Mouse (Mus musculus): ENCODE measurements around the gene Adat2. TPM values are rescaled to one million over a fixed set of nuclear protein-coding genes. Genes with fewer than 3 reads are reported as not detected.

Gene Adat2
- 1 to 10 TPM; 3.7 to 4.5 (median 4.4) TPM for polyA plus RNA-seq (2017; shearing (Covaris generic))

DNA sequence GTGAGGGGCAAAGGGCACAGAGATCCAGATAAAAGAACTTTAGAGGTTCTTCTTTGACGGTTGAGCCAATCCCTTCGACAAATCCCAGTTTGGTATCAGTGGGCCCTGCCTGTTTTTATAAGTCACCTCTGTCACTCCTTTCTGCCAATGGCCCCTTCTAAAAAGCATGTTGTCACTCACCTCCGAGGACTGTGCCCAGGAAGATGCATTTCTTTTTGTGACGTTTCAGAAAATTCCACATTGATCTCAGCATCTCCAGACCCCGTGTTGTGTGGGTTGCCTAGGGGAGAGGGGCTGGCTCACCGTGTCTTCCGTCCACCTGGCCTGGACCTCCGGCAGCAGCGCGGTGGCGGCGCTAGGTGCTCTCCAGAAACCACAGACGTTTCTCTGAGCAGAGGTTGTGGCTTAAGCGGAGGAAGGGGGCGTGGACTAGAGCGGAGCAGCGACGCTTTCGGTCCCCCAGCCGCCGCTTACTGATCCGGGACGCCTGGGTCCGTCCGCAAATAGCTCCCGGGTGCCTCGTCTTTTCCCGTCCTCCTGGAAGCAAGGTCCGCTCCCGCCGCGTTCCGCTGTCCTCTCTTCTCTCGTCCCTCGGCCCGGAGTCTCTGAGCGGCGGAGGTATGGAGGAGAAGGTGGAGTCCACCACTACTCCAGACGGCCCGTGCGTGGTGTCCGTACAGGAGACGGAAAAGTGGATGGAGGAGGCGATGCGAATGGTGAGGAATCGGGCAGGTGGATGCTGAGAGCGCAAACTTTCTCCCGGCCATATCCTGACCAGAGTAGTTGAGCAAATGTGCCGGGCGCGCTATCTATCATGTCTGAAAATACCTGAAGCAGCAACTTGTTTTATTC lies at the start of gene Adat2, which contains the start of gene Pex3:
Gene Adat2 (plus strand): TSS at position 249 of the 852 bp plus-strand sequence.
Gene Pex3 (minus strand): TSS at position 497 of the 852 bp plus-strand sequence.
- ATAC-seq: peak; percentile 95

DNA sequence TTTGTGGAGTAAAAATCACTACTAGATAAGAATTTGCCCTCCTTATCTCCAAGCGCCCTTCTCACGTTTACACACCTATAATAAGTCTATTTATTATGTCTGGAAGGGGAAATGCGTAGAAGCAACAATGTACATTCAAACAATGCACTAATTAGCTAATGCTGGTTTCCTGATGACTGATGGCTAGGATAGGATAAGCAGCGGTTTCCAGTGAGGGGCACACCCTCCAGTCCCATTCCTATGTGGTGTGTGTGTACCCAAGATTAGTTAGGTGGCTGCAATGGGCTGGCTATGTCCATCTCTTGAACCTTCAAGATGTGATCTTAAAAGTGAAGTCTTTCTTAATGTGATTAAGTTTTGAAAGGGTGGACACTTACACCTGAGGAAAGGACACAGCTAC lies 30.8 kb upstream of the Adat2 start:
- no peak for ATAC-seq

DNA sequence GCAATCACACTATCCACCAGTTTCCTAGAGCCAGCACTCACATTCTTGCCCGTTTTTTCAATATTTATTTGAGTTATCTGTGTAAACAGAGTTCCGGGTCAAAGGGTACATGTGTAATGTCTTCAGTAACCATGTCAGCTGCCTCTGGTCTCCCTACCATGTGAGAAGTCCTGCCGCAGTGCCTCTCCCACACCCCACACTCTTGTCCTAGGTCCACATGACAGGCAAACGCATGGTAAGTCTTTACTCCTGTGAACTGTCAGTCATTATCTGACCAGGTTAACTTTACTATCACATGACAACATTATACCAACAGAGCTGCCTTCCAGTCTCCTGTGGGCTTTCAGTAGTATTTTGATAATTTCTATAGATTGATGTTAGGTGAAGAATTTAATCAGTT lies 24.5 kb upstream of the Adat2 start:
- ATAC-seq: no peak

DNA sequence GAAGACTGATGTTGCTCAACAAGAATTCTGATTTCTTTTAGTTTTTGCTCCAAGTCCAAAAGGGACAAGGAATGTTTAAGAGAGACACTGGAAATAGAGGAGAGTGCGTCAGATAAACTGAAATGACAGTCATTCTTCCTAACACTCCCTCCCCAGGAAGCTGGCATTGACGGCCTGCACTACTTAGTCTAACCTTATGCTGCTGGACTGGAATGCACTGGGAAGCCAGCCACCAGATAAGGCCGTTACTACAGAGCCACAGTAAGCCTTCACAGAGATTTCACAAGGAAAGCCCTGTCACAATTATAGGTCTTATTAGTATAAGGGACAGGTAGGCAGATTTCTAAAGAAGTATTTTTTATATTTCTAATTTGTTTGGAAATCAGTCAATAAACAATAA lies 17.9 kb upstream of the Adat2 start:
- ATAC-seq: no peak

DNA sequence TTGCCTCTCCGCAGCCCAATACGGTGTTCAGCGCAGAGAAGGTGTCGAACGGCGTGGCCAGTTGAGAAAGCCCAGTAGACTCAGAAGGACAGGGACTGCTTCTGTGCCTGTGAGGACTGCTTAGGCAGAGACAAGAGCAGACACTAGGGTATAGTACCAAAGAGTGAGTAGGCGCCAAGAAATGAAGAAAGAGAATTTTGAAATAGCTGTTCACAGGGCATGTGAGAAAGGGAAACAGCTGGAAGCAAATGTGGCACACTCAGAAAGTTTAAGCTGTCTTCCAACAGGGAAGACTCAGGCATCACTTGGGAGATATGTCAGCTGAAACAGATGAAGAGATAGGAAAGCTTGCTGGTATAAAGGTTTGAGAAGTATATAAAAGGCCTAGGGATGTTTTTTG lies 16.0 kb upstream of the Adat2 start:
- ATAC-seq: no peak

DNA sequence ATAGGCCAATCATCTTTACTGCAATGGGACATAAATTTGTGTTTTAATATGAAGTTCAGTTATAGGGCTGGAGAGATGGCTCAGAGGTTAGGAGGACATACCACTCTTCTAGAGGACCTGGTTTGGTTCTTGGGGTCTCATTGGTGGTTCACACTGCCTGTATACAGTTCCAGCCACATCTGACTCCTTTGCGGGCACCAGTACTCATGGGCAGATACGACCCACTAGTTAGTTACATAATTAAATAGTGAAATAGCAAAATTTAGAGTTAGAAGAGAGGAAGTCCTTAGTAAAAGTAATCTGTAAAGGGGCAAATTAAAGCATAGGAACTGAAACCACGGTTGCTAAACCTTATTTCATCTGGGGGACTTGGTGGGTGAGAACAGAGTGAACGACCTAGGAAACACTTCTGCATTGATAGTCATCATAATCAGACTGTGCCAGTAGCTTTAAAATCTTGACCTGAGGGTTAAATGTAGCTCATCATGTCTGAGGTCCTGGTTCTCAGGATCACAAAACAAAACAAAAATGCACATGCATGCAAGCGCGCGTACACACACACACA lies 12.8 kb upstream of the Adat2 start:
- ATAC-seq: no peak

DNA sequence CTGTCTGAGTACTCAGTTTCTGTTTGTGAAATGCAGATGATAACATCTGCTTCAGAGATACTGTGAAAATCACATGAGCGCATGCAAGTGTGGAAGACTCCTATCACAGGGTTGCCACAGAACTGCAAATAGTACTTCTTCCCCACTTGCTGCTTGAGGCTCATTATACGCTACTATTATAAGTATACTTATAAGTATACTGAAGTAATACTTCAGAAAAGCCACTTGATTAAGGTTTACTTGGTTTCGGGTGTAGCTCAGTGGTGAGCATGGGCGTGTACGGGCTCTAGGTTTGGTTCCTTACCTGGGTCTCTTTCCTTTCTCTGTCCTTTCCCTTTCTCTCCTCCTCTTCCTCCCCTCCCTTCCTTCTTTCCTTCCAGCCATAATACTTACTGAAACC lies 11.0 kb upstream of the Adat2 start:
- no peak for ATAC-seq

DNA sequence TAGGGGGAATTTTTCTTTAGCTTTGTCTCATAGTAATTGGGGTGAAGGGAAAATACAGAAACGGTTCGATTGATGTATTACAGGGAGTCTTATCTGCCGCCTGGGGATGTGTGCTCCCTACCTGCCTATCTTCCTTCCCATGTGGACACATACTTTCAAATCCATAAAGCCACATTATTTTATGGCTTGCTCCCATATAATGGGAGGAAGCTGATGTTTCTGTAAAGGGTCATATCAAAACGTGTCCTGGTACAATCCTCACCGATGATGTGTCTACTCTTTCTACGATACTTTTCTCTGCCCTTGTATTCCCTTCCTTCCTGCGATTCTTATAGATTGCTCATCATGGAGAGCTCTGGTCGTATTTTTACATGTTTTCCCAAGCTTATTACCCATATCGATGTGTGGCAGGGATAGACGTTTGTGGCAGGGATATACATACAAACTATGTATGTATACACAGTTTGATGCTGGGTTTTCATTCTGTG lies 848 bp downstream of the Adat2 start:
- peak; percentile 26 for ATAC-seq

DNA sequence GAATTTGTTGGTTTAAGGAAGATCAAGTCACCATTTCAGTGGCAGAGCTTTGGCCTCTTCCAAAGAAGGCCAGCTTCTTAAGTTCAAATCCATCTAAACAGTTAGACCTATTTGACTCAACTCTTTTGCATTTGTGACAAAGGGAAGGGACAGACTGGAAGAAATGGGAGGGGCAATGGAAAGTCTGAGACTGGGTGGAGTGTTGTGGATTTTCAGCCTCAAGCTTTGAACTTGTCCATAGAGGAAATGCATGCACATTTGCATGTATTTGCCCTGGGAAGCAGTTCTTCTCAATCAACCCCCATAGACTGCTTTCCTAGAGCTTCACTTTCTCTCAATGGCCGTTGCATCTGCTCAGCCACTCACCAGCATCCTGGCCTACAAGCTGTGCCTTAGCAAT lies 1.6 kb downstream of the Adat2 start:
- ATAC-seq: no peak

DNA sequence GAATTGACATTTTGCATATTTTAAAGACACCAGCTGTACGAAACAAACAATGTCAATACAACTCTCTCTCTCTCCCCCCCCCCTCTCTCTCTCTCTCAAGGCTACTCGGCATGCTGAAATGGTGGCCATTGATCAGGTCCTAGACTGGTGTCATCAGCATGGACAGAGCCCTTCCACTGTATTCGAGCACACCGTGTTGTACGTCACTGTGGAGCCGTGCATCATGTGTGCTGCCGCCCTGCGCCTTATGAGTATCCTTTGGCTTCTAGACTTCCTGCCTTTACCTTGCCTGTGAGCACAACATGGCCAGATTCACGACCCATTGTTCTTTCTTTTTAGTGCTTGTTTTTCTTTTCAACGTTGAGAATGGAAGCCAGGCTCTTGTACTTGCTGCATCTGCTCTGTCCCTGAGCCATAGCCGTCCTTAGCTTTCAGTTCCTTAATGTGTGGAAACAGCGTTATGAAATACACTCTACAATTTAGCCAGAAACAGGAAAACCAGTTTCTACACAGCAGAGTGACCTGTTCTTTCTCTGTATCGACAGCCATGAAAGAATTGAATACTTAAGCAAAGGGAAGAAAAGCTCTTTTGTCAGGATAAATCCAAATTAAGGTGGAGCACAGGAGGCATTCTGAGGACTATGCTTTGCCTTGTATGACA lies 7.5 kb downstream of the Adat2 start:
- ATAC-seq: no peak

DNA sequence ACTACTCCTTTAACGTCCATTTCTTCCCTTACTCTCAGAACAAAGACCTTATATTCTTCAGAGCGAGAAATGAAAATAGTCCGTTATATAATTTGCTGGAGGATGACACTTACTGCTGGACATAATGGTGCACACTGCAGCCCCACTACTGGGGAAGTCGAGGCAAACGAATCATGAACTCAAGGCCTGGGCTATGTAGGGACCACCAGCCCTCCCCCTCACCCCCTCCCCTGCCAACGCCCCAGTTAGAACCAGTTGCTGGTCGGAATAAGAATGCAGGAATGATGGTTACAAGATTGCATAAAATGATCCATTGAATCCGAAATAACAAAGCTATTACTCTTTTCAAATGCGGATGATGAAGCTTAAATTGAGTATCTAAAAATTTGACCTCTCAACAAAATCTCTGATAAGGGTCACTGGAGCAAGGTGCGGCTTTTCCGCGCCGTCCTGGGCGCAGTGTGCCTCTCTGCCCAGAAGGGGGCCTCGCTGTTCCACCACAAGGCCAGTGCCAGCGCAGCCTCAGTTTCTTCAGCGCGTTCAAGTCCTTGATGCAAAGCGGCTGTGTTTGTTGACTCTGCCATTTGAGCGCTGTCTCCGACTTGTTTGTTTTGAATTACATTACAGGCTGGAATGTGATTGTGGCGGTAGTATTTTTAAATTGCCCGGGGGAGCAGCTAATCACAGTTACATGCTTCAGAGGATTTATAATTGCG lies 11.8 kb downstream of the Adat2 start:
- ATAC-seq: peak; percentile 63

DNA sequence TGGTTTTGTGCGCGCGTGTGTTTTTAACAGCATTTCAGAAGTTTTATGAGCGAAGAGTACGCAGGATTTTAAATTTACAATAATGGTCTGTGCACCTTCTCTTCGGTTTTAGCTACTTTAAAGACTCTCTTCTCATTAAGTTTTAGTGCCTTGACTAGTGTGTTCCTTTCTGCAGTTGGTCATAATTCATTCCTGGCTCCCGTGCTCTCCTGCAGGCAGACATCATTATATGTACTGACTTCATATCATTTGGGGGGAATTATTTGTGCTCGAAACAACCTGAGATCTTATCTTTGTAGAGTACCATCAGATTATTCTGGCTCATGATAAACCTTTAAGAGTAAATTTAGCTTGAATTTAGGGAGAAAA lies 12.4 kb downstream of the Adat2 start:
- no peak for ATAC-seq

DNA sequence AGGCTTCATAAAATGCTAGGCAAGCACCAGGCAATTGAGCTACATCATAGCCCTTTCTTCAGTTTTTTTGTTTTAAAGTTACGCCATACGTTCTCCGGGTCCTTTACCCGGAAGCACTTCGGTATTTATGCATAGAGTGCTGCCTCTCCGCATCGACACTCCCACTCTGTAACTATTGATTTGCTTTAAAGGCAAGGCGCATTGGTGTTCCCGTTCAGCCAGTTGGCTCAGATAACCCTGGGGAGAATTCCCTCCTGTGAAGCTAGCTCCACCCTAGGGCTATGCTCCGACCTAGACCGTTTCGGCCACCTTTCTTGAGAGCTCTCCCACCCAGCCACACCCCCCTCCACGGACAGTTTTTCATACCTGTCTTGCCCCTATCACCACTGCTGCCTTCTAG lies 13.7 kb downstream of the Adat2 start:
- ATAC-seq: no peak

DNA sequence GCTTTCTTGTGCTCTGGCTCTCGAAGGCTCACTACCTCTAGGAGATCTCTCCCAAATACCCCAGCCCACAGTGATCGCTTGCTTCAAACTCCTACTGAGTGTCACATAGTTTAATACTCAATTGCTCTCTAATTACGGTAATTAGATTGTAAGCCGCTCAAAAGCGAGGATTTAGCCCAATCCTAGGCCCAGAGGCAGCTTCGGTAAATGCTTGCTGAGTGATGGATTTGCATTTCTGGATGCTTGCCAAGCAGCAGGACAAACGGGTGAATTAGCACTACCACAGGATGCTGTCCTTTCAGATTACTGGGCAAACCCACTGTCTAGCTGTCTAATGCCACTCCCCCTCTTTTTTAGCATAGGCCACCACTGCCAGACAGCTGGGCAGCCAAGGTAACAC lies 17.1 kb downstream of the Adat2 start:
- no peak for ATAC-seq

DNA sequence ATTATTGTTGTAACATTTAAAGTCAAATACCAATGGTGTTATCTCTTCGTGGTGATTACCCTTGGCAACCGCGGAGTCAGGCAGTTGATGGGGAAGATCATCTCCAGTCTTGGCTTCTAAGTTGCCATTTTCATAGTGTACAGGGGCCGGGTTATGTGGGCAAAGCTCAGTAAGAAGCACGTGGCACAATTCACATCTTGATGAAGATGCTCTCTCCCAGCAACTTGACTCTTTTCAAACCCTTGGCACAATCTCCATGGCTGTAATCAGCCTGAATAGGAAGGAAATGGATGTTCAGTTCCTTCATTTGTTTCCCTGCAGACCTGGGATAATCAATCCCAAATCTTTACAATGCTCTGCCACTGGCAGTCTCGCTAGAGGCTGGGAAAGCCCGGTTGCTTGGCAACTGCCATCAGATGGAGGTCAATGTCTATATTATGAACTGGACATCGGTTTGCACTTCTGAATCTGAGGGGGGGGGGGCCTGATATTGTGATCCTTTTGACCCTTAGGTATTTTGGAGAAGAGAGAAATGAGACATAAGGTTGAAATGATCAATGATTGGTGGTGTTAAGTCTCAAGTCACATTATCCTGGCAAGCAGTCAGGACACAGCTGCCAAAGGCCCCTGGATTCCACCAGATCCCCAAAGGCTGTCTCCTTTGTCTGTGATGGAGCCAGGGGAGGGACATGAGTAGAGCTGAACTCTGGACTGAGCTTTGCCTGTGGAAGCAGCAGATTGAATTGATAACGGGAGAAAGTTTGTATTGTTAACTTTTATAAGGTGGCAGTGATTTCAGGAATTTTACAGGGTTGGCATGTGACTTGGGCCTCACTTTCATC lies 18.2 kb downstream of the Adat2 start:
- no peak for ATAC-seq

DNA sequence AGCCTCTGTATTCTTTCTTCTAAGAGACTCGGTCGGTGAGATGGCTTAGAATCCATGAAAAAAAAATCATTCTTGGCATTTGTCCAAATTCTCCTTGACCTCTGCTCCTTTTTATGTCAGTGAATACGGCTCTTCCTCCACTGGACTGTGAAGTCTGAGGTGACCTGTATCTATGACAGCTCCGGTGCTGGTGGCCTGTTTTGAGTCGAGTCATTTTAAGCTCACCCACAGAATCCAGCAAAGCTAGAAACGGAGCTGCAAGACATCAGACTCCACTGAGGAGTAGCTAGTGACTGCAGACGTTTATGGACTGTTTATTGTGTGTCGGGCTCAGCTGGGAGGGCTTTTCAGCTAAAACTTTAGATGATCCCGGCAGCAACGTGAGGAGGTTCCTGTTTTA lies 19.3 kb downstream of the Adat2 start:
- ATAC-seq: no peak

DNA sequence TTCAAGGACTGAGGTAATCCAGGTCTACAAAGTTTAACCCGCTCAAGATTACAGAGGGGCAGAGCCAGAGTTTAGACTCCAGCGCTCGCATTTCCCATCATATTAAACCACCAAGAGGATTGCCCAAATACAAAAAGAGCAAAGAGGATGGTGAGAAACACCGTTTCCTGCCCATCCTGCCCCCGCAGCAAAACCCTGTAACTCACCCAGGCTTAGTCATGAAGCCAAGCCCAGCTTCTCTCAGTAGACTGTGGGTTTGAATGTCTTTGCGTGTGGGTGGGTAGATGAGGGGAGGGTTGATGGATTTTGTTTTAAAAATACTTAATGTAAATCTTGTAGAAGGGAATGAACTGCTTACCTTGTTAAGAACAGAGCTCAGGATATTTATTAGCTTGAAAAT lies 19.7 kb downstream of the Adat2 start:
- no peak for ATAC-seq

DNA sequence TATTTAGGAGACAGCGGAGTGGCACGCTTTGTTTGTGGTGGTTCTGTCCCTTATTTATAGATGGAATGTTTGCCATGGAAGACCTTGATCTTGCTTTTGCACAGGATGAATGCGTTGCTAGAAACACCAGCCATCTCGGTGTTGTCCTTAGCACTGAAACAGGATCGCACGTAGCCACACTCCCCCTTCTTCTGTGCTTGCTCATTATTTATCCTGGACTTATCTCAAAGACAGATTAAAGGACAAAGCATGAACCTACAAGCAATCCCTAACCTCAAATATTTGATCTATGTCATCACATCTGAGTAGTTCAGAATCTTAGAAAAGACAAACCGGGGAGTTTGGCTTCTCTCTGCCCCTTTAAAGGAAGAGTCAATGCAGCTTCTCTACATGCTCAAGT lies 24.4 kb downstream of the Adat2 start:
- no peak for ATAC-seq

DNA sequence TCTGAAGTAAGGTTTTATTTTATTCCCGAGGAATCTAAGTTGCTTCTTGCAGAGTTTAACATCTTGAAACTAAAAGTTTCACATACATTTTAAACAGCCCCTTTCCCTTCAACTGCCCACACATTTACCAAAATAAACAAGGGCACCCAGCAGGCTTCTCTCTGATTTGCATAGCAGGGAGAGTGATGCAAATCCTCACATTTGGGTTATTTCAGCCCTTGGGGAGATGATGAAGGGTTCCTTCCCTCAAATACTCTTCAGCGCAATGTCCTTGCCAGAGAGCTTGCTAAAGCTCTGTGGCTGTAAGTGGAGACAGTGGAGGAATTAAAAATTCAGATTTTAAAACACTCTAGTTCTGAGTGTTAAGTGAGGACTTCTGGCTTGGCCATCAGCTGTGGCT lies 35.2 kb downstream of the Adat2 start:
- ATAC-seq: no peak

DNA sequence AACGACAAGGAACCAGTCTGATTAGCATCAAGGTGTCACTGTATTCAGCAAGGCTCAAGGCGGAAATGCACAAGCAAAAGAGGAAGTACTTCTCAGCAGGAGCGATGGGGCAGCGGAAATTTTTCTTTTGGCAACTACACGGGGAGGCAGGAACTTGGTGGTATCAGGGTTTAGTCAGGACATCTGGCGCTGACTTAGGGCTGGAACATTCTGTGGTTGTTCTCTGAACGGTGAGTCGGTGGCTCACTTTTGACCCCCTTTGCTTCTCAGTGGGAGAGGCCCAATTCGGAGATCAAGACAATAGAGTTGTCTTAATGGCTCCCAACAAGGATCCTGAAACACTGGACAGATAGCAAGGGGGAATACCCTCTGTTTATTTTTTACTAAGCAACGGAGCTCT lies 39.5 kb downstream of the Adat2 start:
- ATAC-seq: no peak

DNA sequence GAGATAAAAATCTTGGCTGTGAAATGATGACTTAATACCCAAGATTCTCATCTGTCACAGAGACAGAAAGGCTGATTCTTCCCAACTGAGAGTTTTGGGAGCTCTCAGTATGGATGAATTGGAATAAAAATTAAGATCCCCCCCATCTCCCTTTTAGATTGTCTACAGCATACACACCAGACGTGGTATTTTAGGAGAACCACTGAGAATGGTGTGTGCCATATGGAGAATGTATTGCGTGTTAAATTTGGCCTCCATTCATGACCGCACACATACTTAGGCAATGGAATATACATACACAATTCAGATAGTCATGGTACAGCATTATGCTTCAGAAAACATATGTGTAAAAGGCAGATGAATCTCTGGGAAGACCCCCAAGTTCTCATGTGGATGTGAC lies 40.8 kb downstream of the Adat2 start:
- no peak for ATAC-seq

DNA sequence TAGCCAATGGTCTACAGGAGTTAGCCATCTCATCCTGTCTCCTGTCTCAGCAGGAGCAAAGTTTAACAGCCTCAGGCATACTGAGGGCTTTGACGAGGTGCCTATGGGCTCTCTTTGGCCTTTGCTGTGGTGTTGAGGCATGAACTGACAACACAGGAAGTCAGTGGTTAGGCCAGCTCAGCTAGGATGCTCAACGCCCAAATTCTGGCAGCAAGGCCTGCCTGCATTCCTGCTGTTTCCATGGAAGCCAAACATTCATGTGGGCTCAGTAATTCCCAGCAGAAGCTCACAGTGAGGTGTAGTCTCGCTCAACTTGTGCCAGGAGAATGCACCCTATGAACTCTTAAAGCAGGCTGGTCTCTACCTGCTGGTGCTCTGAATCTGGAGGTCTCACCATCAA lies 43.4 kb downstream of the Adat2 start:
- ATAC-seq: no peak
